ENCODE assay signal across 13 mouse cellular contexts in the genomic region with DNA sequence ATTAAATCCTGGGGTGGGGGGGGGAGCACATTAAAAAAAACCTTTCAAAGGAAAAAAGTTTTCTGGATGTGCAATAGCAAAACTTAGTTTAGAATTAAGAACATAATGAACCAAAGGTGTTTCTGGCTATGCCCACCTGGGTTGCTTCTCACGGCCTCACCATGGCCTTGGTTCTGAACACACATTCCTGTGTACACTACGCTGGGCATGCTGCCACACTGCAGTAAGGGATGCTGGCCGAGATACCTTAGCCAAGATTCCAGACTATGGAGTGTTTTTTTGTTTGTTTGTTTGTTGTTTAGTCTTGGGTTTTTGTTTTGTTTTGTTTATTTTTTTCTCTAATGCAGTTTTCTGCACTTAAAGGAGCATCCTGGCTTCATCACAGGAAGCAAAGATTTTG.
"Had no signal": no experiment of that assay in that cellular context is flagged by ENCODE, and none has a peak within 500 bp of the region (broad histone marks: within the 10 kb centered on the region; RNA-seq: fewer than 3 reads in every experiment).

No protein-coding gene starts in this region.

- DNase-seq: lung, adult 18-20 months; lung, embryonic 14.5 days; lung, postnatal 10 days; lung, postnatal 4 days; midbrain, embryonic 14.5 days; retina, postnatal 1 day; right cerebral cortex, adult 18-20 months; right cerebral cortex, postnatal 25 days; right cerebral cortex, postnatal 4 days; spleen, adult 18-20 months; thymus, adult 18-20 months; thymus, postnatal 14 days; thymus, postnatal 36 days had no signal
